Mouse (Mus musculus): ENCODE data around the gene Zfp276.
"Not testable (repeated sequence)": the region's sequence is repeated elsewhere in the genome, so short reads cannot be mapped to it uniquely, and the experiment has no call there.

- TF ChIP-seq CTCF, EP300 (IDR thresholded peaks at IDR 0.05; ENCODE audit: low read depth): not testable (repeated sequence)
These were observed 29.0 kb downstream of the Zfp276 start for GRCm38 (mm10) chr8:123282994-123283393.

Data from liver, postnatal 0 days (tissue).